Mouse (Mus musculus) forebrain, embryonic 14.5 days (tissue): ENCODE measurements at regions not wholly inside any gene's neighbourhood (a gene's known extent, or its start where the extent isn't known, plus 50 kb on each side); places are given as distances from the start of the nearest gene placed in this dataset.

Source experiments
- ATAC-seq: fragments of 200-750 bp; cut with Nextera tagmentation; 2 replicates; pipeline ENCODE4 v1.8.0; 2017; ENCODE audit warnings: mild to moderate bottlenecking, moderate library complexity
- DNase-seq: peaks from one replicate; pipeline ENCODE4 v3.0.0-alpha.2; 2015; ENCODE audit warnings: low spot score
- H3K27ac ChIP-seq: fragments of 300-500 bp; sonication (generic); 2 replicates; pipeline ENCODE4 v1.5.1; 2014; ENCODE audit warnings: low read depth, mild to moderate bottlenecking, control low read depth, low read length, moderate library complexity
- H3K27me3 ChIP-seq: fragments of 300-500 bp; sonication (generic); replicated peaks from 2 replicates; pipeline ENCODE4 v1.6.1; 2014; ENCODE audit warnings: low read length, control low read depth, mixed read lengths; ENCODE audit not compliant: control insufficient read depth, insufficient read depth
- H3K36me3 ChIP-seq: fragments of 300-500 bp; sonication (generic); 2 replicates; pipeline ENCODE4 v1.6.1; 2014; ENCODE audit warnings: low read length, control low read depth; ENCODE audit not compliant: control insufficient read depth, insufficient read depth
- H3K4me1 ChIP-seq: fragments of 300-500 bp; sonication (generic); 2 replicates; pipeline ENCODE4 v1.6.1; 2014; ENCODE audit warnings: antibody characterized with exemption, low read length, control low read depth; ENCODE audit not compliant: control insufficient read depth, insufficient read depth
- H3K4me2 ChIP-seq: fragments of 300-500 bp; sonication (generic); 2 replicates; pipeline ENCODE4 v1.6.1; 2014; ENCODE audit warnings: mild to moderate bottlenecking, control low read depth, low read length
- H3K4me3 ChIP-seq: fragments of 300-500 bp; sonication (generic); 2 replicates; pipeline ENCODE4 v1.5.1; 2014; ENCODE audit warnings: low read depth, low read length, control low read depth
- H3K9ac ChIP-seq: fragments of 300-500 bp; sonication (generic); 2 replicates; pipeline ENCODE4 v1.6.1; 2014; ENCODE audit warnings: mild to moderate bottlenecking, low read length, control low read depth, moderate library complexity
- H3K9me3 ChIP-seq: fragments of 300-500 bp; sonication (generic); replicated peaks from 2 replicates; pipeline ENCODE4 v1.6.1; 2016; ENCODE audit warnings: low read length, control low read depth, mixed read lengths; ENCODE audit not compliant: control insufficient read depth
- WGBS: fragments of 180-500 bp; shearing (Covaris S2); extraction: QIAGEN DNeasy Blood & Tissue Kit; methylation state at CpG from one replicate; pipeline ENCODE4 v1.1.7; 2014; 5-methylcytosine and 5-hydroxymethylcytosine counted together

DNA sequence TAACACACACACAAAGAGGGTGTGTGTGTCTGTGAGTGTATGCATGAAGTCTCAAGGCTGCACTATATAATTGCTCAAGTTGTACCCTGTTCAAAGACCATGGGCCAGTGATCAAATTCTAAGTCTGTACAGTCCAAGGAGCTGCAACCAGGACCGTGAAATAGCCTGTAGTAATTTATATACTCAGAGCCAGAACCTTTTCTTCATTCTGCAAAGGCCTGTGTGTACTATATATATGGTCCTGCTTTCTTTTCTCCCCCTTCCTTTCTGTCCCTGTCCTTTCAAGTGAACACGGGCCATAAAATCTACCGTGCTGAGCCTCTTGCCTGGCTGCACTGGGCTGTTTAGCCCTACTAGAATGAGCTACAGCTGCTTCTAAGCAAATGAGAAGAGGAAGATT, 757.5 kb upstream of the Castor2 start:
- DNase-seq (no peak), ATAC-seq (no peak)
- 85% methylated on average over 3 of the region's 3 CpGs for WGBS
- H3K4me3 ChIP-seq = no peak overlapping the region
- H3K9me3 ChIP-seq = 0 out of 2 replicates have a peak, but pooled peaks cover 4% of the 10 kb centered on the region
- H3K4me2 ChIP-seq = no peak overlapping the region
- no peaks in the 10 kb centered on the region for H3K4me1 ChIP-seq
- H3K36me3 ChIP-seq = no peaks in the 10 kb centered on the region
- no peak overlapping the region for H3K9ac ChIP-seq
- H3K27ac ChIP-seq = no peak overlapping the region
- H3K27me3 ChIP-seq = no peaks in the 10 kb centered on the region

DNA sequence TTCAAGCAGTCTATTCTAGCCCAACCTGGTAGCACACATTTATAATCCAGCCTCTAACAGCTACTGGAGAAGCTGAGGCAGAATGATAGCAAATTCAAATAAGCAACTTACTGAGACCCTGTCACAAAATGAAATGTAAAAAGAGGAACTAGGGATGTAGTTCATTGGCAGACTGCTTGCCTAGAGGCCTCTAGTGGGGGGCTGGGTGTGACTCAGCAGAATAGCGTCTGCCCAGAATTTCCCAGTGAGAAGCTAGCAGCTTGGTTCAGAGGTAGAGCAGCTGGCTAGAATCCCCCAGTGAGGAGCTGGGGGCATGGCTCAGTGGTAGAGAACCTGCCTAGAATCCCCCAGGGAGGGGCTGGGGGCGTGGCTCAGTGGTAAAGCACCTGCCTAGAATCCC, 777.5 kb upstream of the Auts2 start:
- Histone ChIP-seq H3K27me3 (no peaks in the 10 kb centered on the region), H3K4me2 (no peak overlapping the region), H3K9ac (no peak overlapping the region), H3K36me3 (no peaks in the 10 kb centered on the region), H3K9me3 (no peaks in the 10 kb centered on the region), H3K4me3 (no peak overlapping the region), H3K4me1 (no peaks in the 10 kb centered on the region), H3K27ac (no peak overlapping the region)
- 57% methylated on average over 2 of the region's 2 CpGs for WGBS
- DNase-seq = peak; percentile 27
- no peak for ATAC-seq

DNA sequence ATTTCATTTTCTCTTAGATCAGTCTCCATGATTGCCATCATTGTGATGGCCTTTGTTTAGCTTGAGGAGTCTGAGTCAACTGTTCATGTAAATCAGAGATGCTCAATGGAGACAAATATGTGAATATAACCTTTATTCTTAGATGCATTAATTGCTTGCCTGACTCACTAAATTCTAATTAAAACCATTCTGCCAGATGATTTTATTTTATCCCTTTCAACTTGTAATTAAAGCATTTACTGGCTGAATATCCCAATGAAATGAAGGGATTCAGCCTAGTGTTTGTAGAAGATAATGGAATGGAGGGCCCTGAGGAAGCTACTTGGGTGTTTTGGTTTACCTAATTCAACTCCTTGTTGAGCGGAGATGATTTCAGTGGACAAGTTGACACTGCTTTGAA, 777.1 kb upstream of the Auts2 start:
- Histone ChIP-seq H3K4me3 (no peak overlapping the region), H3K27ac (no peak overlapping the region), H3K9ac (no peak overlapping the region), H3K27me3 (no peaks in the 10 kb centered on the region), H3K9me3 (no peaks in the 10 kb centered on the region), H3K4me1 (no peaks in the 10 kb centered on the region), H3K36me3 (no peaks in the 10 kb centered on the region), H3K4me2 (no peak overlapping the region)
- 72% methylated on average over 1 of the region's 1 CpGs for WGBS
- ATAC-seq = no peak
- DNase-seq = no peak

DNA sequence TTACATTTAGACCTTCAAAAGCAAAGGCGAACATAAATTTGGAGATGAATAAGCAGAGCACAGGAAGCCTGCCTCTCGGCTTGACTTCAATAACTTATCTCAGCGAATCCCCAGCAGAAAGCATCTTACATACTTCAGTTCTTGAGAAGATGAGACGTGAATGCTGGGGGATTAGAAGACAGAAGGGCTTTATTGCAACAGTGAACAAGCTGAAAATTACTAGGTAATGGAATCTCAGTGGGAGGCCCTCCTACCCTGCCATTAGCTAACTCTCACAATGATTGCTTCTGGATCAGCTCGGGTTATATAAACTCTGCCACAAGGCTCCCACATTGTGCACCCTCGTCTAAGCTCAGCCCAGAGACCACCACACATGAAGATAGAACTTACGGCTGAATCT, 770.9 kb upstream of the Auts2 start:
- H3K4me2 ChIP-seq = no peak overlapping the region
- DNase-seq (peak; percentile 37), ATAC-seq (no peak)
- H3K9ac ChIP-seq = no peak overlapping the region
- no peak overlapping the region for H3K27ac ChIP-seq
- WGBS = 32% methylated on average over 7 of the region's 7 CpGs
- peaks cover 8% of the 10 kb centered on the region; the same call in 1 of the 2 replicates for H3K4me1 ChIP-seq
- H3K36me3 ChIP-seq = no peaks in the 10 kb centered on the region
- H3K9me3 ChIP-seq = no peaks in the 10 kb centered on the region
- H3K27me3 ChIP-seq = no peaks in the 10 kb centered on the region
- no peak overlapping the region for H3K4me3 ChIP-seq

DNA sequence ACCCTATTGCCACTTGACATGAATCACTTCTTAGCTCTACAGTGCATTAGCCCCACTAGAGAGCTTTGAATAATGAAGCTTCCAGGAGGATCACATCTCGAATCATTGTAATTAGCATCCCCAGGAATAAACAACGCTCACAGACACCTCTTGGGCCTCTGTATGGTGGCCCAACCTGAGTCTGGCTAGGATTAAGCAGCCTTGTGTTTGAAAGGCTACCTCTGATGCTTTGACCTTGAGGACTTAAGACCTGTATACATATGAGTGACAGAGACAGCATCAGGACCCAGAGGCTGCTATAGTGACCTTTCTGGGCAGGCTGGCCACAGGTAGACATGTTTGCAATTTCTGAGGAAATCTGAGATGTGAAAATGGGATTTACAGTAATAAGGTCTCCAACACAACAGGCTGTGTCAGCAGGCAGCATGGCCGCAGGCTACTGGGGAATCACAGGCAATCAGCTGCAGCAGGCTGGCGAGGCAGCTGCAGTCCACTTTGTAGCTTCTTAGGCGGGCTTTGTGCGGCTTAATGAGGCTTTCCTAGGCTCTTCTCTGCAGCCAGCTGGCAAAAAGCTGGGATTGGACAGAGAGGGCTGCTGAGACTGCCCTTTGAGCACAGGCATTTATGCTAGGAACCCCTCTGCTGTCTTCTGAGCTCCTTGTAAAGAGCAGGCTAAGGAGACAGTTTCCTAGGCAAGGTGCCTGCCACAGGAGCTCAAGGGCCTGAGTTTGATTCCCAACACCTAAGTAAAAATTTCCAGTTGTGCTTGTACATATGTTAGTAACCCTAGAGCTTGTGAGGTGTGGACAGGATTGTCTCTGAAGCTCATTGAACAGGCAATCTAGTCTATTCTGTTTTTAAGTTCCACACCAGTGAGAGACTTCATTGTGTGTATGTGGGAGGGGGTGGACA, 768.1 kb upstream of the Auts2 start:
- Histone ChIP-seq H3K9ac (no peak overlapping the region), H3K36me3 (no peaks in the 10 kb centered on the region), H3K4me3 (no peak overlapping the region), H3K9me3 (no peaks in the 10 kb centered on the region), H3K27me3 (0 out of 2 replicates have a peak, but pooled peaks cover 3% of the 10 kb centered on the region), H3K27ac (peak overlapping the region; percentile 23), H3K4me2 (no peak overlapping the region), H3K4me1 (peaks cover 8% of the 10 kb centered on the region; the same call in 1 of the 2 replicates)
- peak; percentile 90 for ATAC-seq
- WGBS = 8% methylated on average over 6 of the region's 6 CpGs
- DNase-seq = peak; percentile 89

DNA sequence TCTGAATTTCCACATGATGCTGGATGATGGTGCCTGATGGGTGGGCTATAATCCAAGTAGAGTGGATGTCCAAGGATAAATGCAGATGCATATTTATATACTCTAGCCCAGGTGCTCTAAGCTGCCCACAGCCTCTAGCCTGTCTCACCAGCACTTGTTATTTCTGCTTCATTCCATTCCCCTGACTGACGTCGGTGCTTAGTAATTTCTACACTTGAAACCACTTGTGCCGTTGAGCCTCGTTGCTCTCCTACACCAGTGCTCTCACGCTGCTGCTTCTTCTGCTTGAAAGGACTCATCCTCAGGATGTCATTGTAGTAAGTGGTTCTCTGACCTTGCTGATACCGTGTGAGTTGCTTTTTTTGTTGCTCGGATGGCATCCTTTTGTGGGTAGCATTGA, 724.7 kb upstream of the Auts2 start:
- H3K27ac ChIP-seq = no peak overlapping the region
- H3K4me3 ChIP-seq = no peak overlapping the region
- no peaks in the 10 kb centered on the region for H3K9me3 ChIP-seq
- no peak overlapping the region for H3K9ac ChIP-seq
- H3K4me2 ChIP-seq = no peak overlapping the region
- H3K4me1 ChIP-seq = no peaks in the 10 kb centered on the region
- DNase-seq = no peak
- ATAC-seq = no peak
- WGBS = 76% methylated on average over 7 of the region's 7 CpGs
- no peaks in the 10 kb centered on the region for H3K27me3 ChIP-seq
- H3K36me3 ChIP-seq = no peaks in the 10 kb centered on the region

DNA sequence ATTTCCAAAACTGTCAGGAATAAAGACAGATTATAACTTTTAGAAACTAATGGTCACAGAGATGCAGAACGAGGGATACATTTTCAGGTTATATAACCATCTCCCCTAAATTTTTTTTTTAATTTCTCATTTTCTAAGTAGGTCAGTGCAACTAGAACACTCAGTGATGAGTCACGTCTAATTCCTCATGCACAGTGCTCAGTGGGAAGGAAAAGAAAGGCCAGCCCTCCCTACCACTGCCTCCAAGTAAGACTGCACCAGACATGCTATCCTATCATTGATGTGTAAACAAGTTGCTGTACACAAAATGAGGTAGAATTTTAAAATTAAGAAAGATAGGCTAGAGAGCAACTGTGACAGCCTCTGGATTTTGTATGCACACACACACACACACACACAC, 724.2 kb upstream of the Auts2 start:
- no peak for ATAC-seq
- H3K36me3 ChIP-seq = no peaks in the 10 kb centered on the region
- 81% methylated on average over 2 of the region's 2 CpGs for WGBS
- H3K9me3 ChIP-seq = no peaks in the 10 kb centered on the region
- no peak for DNase-seq
- H3K4me1 ChIP-seq = no peaks in the 10 kb centered on the region
- no peak overlapping the region for H3K4me3 ChIP-seq
- H3K4me2 ChIP-seq = no peak overlapping the region
- H3K27me3 ChIP-seq = no peaks in the 10 kb centered on the region
- H3K27ac ChIP-seq = no peak overlapping the region
- H3K9ac ChIP-seq = no peak overlapping the region

DNA sequence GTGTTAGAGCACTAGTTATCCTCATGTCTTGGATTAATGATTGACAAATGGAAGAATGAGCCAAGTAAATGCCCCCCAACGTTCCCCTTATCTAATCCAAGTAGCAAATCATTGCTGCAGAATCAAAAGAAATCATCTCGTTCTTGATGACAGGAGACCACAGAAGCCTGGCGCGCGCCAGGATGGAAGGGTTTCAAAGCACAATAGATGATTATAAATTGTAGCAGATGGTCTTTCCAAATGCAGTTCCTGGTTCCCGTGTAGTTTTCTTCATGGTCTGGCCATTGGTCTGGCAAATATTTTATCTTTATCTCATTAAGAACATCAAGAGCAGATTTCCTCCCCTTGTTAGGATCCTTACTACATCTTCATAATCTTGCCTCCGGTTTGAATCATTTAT, 721.8 kb upstream of the Auts2 start:
- Histone ChIP-seq H3K9ac (no peak overlapping the region), H3K36me3 (no peaks in the 10 kb centered on the region), H3K4me2 (no peak overlapping the region), H3K27ac (0 out of 2 replicates have a peak overlapping the region, but pooled peaks have one; percentile 5), H3K4me3 (no peak overlapping the region), H3K9me3 (no peaks in the 10 kb centered on the region), H3K4me1 (no peaks in the 10 kb centered on the region), H3K27me3 (no peaks in the 10 kb centered on the region)
- WGBS = 47% methylated on average over 7 of the region's 7 CpGs
- DNase-seq = peak; percentile 65
- ATAC-seq = no peak

DNA sequence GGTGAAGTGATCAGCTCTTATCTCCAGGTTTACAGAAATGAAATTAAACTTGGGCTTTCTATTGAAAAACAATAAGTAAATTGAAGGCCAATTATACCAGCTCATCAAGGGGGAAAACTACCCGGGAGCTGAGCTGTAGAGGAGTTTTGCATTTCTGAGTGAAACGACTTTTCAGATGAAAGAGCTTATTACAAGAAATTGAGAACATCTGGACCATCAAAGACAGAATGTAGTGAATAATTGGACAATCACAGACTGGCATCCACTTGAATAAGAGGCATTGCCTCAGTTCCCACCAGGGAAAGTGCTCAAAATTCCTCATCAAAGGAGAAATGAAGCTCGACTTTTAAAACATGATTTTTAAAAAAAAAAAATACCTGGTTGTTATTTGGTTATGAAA, 675.7 kb upstream of the Auts2 start:
- H3K36me3 ChIP-seq = no peaks in the 10 kb centered on the region
- H3K27me3 ChIP-seq = no peaks in the 10 kb centered on the region
- H3K9me3 ChIP-seq = no peaks in the 10 kb centered on the region
- no peak overlapping the region for H3K27ac ChIP-seq
- no peaks in the 10 kb centered on the region for H3K4me1 ChIP-seq
- WGBS = 29% methylated on average over 3 of the region's 3 CpGs
- H3K4me3 ChIP-seq = no peak overlapping the region
- DNase-seq (peak; percentile 45), ATAC-seq (no peak)
- no peak overlapping the region for H3K9ac ChIP-seq
- H3K4me2 ChIP-seq = no peak overlapping the region
